Mouse (Mus musculus) ES-Bruce4 (cell line): Measurements from ENCODE around the gene Ttbk1.

ENCODE experiments used
- CTCF ChIP-seq: IDR thresholded peaks from one replicate; pipeline ENCODE4 v1.8.1; 2011; ENCODE audit warnings: low read depth, low read length
- EP300 ChIP-seq: IDR thresholded peaks from 2 replicates; pipeline ENCODE4 v1.6.1; 2011; ENCODE audit warnings: low read depth, low read length; ENCODE audit not compliant: insufficient read depth
- POLR2A ChIP-seq: IDR thresholded peaks from one replicate; pipeline ENCODE4 v1.8.1; 2011; ENCODE audit warnings: low read length; ENCODE audit not compliant: insufficient read depth

DNA sequence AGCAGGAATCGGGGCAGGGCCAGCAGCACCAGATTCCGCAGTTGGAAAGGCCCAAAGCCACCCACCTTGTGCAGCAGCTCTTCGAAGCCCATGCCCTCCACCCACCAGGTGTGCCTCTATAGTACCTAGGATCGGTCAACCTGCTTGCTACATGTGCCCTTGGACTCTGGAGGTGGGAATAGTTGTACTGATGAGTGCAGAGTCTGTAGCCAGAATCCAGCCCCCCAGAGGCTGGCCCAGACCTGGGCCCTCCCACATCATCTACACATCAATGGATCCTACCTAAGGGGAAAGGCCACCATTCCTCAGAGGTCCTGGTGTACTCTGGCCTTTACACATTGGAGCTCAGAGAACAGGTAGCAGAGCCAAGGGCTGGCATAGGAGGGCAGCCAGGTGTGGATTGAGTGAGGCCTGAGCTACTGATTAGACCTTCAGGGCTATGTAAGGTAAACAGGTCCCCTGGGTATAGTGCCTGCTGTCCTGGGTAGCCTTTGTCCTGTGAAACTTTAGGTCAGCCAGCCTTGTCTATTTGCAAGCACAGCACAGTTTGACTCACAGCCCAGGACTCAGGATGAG lies 49.1 kb downstream of the Ttbk1 start, which contains the start of gene Slc22a7:
- TF ChIP-seq CTCF: no peak
- peak; percentile 76 for TF ChIP-seq POLR2A
- 0 out of 2 replicates have a peak, but pooled peaks have one; percentile 25 for TF ChIP-seq EP300
